Mouse (Mus musculus) frontal cortex, postnatal 10 days (tissue): Measurements from ENCODE around the gene Car5a.

ENCODE experiments used
- DNase-seq, 2 experiments: peaks; one replicate each; pipeline ENCODE4 v3.0.0; 2022; ENCODE audit warnings: low spot score in 2 of 2, mixed read lengths in 1 of 2

The Car5a gene

DNA sequence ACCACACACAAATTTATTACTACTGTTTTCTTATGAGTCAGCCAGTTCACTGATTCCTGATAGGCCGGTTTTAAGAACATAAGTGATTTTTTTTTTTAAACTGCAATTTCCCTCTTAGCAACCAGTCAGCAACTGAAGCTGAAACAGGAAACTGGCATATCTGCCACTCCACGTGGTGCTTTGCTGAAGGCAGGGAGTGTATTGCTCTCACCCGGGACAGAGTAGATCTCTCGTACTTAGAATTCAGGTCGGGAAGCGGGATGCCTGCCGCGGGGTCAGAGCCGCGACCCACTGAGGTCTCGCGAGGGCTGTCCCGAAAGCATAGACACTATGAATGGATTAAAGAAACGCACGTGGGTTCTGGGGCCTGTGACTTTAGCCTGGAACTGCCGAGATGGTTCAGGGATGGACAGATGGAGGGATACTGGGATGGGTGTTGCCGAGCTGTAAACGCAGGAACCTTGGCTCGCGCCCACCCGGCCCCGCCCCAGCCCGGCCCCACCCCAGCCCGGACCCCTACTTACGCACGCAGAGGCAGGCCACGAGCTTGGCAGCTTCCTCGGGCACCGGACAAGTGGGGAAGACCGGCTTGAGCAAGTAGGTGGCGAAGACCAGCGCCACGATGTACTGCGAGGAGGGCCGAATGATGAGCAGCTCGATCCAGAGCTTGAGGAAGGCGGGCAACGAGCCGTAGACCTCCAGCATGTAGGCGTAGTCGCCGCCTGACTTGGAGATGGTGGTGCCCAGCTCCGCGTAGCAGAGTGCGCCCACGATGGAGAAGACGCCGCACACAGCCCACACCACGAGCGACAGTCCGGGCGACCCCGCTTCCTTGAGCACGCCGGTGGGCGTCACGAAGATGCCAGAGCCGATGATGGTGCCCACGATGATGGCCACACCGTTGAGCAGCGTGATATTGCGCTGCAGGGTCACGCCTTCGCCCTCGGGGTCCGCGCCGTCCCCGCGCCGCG, 37.9 kb downstream of the Car5a start:
- peak in 1 of 2 experiments; percentile 42 for DNase-seq

DNA sequence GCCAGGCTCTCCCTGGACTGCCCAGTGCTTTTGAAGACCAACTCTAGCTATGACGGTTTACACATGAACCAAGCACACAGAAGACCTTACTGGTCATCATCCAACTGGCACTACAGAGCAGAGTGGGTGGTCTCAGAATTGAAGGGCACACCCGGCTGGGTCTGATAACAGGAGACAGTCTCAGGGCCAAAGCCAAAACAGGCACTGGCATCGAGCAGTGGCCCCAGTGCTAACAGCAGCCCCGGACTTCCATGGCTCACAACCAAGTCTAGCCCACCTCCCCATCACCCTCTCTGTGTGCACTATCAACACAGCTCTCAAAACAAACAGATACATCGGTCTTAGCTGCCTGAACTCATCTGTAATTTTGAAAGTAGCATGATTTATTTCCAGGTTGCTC, 38.8 kb downstream of the Car5a start:
- no peak for DNase-seq

DNA sequence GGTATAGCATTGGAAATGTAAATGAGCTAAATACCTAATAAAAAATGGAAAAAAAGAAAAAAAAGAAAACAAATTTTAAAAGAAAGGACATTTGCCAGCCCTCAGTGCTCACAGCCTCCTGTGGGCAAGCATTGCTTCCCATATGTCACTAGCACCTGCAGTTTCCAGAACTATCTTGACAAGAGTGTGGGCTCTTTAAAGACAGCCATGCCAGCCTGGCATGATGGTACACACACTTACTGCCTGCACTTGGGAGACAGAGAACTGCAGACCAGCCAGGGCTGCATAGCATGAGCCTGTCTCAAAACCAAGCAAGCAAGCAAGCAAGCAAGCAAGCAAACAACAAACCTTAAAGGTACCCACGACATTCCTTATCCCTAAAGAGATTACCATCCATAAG, 39.3 kb downstream of the Car5a start:
- DNase-seq: no peak

DNA sequence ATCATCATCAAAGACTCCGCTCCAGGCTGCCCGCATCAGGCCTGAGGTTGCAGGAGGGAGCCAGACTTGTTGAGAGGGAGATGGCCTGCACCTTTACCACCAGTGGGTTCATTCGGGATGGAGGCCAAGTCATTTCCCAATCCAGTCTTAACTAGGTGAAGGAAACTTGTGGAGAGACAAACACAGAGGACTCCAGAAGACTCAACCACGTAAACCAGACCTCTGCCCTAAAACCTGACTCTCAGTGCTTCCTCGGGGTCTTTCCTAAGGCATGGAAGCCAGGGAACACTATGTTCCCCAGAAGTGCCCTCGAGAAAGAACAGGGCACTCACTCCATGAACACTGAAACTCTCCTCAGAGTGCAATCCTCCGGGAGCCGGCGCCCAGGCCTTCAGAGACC, 39.7 kb downstream of the Car5a start:
- no peak for DNase-seq

DNA sequence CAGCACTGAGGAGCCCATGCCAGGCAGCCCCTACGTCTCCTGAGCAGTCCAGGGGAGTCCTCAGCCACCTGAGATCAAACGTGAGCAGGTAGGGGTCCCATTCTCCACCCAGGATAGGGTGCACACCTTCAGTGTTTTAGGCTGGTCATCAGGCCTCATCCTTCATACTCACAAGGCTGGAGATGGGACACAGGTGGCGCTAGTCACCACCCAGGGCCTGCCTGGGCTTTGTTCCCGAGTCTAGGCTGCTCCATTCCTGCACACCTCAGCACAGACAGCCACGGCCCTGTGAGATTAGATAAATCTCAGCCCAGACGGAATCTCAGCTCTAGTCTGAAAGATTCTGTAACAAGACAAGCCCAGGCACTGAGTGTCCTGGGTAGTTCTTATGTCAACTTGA, 40.7 kb downstream of the Car5a start:
- DNase-seq: no peak

DNA sequence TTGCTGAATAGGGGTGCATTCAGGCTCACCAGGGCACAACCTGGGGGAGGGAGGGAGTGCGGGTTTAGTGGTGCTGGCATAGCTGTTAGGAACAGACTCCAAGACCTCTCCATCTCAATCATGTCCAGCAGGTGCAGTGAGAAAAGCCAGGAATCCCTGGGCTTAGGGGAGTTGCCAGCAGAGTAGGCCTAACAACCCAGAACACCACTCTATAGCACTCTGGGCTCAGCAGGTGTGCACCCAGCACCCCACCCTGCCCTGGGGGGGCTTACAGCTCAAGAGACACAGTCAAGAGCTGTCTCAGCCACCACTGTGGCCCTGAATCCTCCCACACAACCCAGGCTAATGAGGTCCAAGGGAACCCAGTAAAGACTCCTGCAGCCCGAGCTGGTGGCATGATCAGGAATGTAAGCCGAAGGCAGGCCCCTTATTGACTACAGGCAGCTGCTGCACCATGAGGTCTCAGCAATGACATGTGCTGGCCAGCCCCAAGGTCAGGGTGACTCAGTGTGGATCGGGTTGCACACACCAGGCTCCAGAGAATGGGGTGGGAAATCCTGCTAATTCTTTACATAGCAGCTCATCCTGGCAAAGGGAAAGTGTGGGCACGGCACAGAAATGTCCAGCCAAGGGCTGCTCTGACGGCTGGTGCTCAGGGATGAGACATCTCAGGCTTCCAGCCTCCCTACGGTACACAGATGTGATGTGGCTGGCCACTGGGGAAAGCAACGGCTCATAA, 43.0 kb downstream of the Car5a start:
- no peak for DNase-seq

DNA sequence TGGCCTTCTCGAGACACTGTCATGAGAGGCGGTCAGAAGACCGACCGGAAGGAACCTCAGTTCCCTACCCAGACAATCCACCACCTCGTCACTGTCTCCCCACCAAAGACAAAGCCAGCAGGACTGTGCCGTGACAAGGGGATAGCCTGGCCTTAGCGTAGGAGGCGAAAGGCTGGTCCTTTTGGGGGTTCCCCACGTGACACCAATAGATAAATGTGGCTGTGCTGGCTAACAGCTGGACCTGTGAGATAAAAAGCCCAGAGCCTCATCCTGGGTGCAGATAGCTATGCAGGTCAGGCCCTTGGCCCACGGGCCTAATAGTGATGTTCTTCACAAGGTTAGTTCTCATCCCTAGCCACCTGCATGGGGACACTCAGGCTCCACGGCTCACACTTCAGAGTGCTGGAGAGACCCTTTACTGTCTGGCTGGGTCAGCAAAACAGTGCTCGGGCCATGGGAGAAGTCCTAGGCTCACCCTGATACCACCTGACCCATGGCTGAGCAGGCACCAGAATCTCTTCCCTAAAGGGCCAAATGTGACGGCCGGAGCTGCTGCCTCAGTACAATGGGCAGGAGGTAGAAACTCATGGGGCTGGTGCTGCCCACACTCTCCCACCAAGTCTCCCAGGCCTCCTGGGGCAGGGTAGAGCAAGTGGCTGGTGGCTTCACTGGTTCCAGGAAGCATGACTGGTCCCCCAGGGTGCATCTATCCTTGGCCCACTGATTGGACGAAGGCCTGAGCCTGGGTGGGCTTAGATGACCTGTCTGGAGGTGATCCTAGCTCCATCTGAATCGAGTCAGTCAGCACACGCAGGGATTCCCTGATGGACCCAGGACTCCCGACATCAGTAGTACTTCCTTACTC, 45.3 kb downstream of the Car5a start:
- DNase-seq: no peak

DNA sequence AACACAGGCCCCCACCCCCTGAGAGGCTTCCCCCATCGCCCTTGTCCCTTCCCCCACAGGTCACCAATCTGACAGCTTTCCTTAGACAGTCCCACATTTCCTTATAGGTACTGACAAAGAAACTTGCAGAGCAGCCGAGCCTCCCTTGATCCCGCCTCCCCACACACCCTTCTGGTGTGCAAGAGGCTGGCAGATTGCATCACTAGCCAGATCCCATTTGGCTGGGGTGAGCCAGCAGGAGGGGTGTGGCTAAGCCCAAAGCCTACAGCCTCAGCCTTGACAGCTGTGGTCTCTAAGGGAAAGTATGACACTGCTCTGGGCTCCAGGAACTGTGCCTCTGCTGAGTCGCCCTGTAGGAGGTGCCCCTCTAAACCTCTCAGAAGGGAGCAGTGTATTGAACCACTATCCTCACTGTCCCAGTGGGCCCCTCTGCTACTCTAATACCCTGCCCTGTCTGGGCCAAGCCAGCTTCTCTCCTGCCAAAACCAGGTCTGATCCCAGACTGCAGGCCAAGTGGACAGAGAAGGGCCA, 46.2 kb downstream of the Car5a start:
- DNase-seq: peak; percentile 54 to 76

DNA sequence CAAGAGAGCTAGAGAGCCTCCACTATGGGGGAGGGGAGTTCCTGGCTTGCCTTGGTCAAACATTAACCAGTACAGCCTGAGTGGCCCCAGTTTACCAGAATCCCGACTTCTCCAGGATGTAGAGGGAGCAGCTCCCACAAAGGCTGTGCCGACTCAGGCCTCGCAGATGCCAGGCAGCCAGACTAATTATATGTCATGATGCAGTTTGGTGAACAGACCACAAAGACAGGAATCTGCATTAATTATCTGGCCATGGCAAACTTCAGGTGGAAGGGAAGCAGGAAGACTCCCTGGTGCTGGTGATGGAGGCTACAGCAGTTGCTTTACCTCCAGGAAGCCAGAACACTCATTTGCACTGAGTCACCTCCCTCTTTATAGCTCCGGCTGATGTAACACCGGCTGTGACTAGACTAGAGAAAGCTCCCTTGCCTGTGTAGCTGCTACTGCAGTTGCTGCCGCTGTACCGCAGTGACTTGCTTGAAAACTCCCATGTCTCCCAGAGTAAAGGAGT, 46.8 kb downstream of the Car5a start:
- DNase-seq: peak in 1 of 2 experiments; percentile 41

DNA sequence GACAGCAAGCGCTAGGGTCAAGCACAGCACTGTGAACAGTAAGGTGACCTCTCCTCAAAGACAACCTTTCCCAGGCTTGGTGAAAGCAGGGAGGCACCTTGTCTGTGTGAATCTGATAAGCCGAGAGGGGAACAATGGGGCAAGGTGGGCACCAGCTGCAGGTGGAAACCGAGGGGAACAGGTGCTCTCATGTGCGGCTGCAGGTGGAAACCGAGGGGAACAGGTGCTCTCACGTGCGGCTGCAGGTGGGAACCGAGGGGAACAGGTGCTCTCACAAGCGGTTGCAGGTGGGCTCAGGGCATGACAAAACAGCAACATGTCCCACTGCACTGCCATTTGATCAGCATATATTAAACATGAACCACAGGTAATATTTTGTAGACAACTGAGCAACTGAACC, 47.5 kb downstream of the Car5a start:
- no peak for DNase-seq

DNA sequence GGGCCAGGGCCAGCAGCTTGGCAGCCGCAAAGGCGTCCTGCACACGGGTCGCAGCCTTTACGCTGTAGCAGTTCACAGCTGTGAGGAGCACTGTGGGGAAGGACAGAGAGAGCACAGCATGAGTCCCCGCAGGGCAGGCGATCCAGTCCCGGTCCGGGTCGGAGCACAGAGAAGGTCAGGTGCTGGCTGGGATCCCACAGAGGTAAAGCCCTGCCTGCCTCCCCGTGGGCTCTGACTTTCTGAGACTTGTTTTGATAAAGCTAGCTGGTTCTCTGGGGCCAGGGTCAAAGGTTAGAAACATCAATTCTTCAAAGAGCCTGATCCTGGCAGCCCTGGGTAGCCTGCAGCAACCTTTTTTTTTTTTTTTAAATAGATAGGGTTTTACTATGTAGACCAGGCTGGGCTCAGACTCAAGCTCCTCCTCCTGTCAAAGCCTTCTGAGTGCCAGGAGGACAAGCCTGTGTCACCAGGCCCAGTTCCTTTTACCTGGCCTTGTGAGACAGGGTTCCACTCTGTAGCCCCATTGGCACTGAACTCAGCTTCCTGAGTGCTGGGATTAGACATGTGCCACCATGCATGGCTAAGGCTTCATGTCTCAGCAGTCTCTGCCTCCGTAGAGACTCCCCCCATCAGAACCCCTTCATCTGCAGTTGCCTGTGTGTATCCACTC, 48.1 kb downstream of the Car5a start:
- DNase-seq: no peak

DNA sequence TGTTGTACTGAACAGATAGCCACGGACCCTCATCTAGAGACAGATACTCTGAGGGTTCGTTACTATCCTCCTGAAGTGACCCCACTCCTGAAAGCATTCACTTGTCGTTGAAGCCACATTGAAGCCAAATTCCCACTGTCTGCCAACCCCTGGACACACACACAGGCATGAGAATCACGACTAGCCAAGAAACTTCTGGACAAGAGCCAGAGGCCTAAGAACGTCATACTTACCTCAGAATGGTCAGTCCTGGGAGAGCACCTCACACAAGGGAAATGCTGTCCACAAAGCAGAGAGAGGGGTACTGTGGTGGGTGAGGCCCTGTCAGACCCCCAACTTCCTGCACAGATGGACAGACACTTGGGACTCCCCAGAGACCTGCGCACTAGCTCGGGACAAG, 48.8 kb downstream of the Car5a start:
- DNase-seq: no peak

DNA sequence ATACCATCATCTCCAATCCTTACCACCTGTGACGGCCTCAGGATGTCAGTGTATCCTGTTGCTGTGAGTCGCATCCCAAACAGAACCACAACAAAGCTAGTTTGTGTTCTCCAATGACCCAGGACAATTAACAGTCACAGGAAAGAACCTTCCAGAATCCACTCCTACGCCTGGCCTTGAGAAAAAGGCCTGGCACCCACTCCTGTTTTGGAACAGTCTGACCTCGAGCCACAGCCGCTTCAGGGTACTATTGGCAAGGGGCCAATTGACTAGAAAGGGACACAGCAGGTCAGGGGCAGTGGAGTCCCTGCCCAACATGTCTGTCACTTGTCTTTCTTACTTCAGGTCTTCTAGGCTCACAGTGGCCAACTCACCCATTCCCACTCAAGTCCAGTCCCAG, 51.8 kb downstream of the Car5a start:
- DNase-seq: no peak

DNA sequence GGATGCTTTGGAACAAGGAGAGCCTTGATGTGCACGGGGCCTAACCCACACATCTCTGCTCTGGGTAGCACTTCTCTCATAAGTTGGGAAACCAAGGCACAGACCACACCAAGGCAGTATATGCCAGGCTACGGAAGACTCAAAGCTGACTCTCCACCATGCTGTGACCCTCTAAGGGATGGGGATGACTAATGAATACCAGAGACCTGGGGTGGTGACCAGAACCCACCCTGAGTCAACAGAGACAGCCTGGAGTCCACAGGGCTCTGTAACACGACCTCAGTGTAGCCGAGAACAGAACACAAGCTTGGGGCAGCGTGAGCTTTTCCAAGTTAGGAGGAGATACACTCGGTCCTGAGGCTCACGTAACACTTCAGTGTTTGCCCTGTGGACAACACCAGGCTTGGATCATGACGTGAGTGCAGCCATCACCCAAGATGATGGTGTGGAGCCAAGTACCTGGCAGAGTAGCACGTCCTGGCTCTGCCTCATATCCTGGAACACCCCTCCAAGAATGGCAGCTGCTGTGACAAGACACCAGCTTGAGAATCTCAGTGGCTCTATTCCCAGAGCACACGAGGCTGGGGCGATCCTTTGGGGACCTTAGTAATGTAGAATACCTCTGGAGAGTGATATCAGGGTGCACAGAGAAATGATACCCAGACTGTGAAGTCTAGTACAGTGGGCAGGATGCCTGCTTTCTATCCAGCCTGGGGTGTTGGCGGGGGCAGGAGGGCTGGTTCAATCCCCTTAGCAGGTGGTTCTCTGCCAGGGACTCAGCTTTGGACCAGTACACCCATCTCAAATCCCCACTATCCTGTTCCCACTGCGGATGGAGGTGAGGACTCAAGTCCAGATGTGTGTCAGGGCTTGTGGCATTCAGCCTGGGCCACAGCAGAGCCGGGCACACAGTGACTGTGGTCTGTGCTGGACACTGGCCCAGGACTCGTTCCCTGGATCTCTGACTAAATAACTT, 54.6 kb downstream of the Car5a start:
- no peak for DNase-seq

DNA sequence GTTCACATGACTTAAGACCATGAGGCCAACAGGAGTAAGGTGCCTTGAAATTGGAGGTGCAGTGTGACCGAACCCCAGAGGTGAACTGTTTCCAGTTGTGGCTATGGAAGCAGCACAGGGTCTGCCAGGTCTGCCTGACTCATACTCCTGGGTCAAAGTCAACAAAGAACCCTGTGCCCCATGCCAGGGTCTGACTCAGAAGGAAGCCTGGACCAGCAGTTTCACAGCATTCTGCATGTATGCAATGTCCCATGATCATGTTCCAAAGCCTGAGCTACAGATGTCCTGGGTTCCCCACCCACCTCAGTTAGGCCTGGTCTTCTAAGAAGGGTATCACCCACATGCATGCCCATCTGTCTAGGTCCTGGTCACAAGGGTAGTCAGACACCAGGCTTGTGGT, 55.4 kb downstream of the Car5a start:
- DNase-seq: no peak

DNA sequence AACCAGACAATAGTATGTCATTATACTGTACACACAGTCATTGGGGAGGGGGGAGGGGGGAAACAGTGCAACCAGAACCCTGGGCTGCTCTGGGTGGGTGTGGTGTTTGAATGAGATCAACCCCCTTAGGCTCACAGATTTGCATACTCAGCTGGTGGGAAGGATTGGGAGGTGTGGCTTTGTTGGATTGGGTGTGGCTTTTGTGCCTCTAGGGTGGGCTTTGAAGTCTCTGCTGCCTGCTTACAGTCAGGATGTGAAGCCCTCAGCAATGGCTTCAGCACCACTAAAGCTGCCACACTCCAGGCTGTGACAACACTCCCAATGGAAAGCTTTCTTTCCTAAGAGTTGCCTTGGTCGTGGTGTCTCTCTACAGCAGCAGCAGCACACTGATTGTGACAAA, 57.2 kb downstream of the Car5a start:
- DNase-seq: no peak

DNA sequence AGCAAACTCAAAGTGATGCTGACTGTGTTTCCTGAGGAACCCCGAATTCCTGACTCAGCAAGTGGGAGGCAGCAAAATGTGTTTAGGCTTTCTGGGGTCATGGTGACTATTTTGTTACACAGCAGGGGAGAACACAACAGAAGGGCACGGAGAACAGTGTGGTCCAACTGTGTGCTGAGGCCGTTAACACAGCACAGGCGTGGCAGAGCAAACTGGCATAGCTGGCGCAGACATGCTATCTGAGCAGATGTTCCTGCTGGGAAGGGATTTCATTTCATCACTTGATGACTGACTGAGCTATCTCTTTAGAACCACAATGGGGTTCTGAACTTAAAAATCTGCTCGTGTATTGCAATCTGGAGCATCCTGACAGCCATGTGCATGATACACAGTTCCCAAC, 59.3 kb downstream of the Car5a start:
- no peak for DNase-seq

DNA sequence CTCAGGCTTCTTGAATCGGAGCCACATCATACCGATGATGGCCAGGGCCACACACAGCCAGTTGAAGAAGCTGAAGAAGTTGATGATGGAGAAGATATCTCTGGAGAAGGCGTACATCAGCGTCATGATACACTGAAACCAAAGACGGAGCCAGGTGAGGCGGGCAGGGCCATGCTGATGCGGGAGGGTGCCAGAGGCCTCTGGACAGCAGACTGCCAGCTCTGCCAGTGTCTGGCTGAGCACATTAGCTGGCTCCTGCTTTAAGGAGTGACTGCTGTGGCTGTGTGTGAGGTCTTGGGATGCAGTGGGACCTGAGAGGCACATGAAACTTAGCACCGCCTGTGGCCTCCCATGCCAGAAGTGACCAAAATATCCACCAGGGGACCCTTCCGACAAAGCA, 59.7 kb downstream of the Car5a start:
- no peak for DNase-seq

DNA sequence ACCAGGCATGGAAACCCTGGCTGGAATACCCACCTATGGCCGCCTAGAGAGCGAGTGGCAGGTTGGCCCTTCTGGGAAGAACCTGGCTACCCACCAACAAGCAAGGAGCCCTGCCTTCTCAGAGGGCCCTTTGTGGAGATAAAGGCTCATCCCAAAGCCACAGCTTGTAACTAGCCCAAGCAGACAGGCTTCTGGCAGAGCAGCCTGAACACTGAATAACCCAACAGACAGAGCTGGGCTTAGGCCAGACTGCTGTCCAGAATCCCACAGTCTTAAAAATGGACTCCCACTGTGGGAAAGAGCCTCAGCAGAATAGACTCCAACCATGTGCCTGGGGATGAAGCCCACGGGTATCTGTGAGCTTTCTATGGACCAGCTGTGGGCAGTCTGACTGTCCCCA, 60.5 kb downstream of the Car5a start:
- no peak for DNase-seq

DNA sequence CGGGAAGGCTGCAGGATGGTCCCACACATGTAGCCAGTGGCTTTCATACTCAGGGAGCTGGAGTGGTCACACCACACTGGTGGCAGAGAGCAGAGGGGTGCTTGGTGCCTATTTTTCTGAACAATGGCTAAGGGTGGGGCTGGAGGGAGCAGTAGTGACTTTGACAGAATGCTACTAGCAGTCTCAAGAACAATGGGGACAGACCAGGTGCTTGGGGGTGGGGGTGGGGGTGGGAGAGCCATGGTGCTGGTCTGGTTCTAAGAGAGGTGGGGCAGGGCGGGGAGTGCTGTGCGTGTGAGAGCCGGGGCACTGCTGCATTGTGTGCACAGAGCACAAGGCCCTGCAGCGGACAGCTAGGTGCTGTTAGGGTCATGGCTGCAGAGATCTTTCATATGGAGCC, 62.8 kb downstream of the Car5a start:
- no peak for DNase-seq
